Mouse (Mus musculus): ENCODE data around the gene Tspoap1.

- TF ChIP-seq USF1 (IDR thresholded peaks at IDR 0.05; ENCODE audit: low read depth) (no peak), POLR2A (IDR thresholded peaks at IDR 0.05; ENCODE audit: insufficient read length, low read depth) (no peak), MYOG (IDR thresholded peaks at IDR 0.05; ENCODE audit: control insufficient read depth in 1 of 3, insufficient read depth in 1 of 3, insufficient read length in 2 of 3, low read depth in 2 of 3) (no peak), POLR2AphosphoS2 (IDR thresholded peaks at IDR 0.05; ENCODE audit: insufficient read length, low read depth) (no peak), TCF12 (IDR thresholded peaks at IDR 0.05; ENCODE audit: insufficient read depth, poor library complexity, severe bottlenecking) (no peak), E2F4 (IDR thresholded peaks at IDR 0.05; ENCODE audit: insufficient read depth) (no peak), MAX (IDR thresholded peaks at IDR 0.05; ENCODE audit: low read depth) (no peak)
Measured at GRCm38 (mm10) chr11:87811396-87811795, 51.1 kb downstream of the Tspoap1 start.
